Mouse (Mus musculus): ENCODE data around the gene Tmem132b. TPM values are rescaled to one million over a fixed set of nuclear protein-coding genes. Genes with fewer than 3 reads are reported as not detected.

Gene Tmem132b
- polyA plus RNA-seq, 1 experiment = 0.04 TPM

DNA sequence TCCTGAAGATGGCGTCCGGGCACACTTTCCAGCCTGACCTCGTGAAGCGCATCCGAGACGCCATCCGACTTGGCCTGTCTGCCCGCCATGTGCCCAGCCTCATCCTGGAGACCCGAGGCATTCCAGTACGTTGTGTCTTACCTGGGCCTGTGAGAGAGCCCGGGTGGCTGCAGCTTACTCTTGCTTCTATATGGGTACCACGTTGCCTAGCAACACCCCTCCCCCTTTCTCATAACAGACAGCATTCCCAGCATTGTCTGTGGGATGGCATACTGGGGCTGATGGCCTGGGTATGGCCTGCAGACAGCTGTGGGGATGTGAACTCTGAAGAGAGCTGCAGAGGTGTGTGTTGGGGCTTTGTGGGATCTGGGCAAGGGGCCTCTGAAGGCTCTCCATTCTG is 16.6 kb upstream of the Tmem132b start:
- DNase-seq (ENCODE audit: low spot score) = no peak

DNA sequence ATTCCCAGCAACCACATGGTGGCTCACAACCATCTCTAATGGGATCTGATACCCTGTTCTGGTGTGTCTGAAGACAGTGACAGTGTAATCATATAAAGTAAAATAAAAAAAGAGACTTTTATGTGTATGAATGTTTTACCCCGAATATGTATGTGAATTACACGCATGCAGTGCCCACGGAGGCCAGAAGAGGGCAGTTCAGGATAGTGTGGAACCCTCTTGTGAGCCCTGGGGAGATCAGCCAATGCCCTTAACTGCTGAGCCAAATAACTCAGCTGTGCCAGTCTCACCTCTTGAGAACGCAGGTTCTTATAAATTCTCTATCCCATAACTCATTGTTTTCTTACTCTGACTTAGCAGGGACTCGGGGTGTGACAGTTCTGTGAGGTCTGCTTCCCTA is 12.9 kb upstream of the Tmem132b start:
- no peak for DNase-seq (ENCODE audit: low spot score)

DNA sequence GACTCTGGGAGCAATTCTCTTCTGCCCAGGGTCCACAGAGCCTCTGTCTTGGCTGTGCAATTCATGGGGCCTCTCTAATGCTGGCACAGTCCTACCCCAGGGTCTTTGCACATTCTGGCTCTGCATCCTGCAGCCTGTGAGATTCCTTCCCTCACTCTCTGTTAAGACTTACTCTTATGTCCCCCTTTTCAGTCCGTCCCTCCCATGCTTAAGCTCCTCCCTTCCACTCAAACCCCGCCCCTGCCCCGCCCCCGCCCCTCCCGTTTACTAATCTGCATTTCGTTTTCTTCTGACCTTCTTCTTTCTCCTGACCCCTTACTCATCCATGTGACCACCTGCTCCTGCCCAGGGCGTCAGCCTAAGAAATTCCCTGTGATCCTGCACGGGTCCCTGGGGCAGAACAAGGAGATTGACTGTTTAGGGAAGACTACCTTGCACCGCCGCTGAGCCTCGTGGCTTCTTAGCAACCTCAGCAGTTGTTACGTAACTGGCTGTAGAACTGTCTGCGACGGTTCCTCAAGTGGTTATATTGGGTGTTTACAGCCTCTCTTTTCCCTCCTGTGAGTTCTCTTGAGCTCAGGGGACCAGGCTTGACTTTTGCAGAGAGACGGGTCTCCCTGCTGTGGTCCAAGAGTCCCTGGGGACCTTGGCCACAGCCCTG is 10.5 kb upstream of the Tmem132b start:
- DNase-seq (ENCODE audit: low spot score) = no peak

DNA sequence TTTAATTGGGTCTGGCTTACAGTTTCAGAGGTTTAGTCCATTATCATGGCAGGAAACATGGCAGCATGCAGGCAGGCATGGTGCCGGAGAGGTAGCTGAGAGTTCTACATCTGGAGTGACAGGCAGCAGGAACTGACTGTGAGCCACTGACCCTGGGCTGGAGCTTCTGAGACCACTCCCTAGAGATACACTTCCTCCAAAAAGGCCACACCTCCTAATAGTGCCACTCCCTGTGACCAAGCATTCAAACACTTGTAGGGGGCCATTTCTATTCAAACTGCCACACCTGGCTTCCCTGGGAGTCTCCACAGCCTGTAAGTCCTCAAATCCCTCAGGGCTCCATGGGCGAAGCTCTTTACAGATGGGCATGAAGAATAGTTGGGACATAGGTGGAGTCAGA is 8.2 kb upstream of the Tmem132b start:
- DNase-seq (ENCODE audit: low spot score) = no peak

DNA sequence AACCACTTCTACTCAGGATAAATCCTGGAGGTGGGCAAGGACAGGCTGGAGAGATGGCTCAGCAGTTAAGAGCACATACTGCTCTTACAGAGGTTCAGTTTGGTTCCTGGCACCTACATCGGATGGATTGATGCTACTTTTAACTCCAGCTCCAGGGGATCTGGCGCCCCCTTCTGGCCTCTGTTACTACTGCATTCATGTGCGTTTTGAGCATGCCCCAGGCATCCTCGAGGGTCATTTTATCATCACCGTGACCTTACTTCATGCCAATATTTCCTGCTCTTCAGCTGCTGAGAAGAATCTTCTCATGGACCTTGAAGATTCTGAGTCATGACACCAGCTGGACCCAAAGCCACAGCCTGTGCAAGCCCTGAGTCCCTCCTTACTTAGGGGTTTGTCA is 6.1 kb upstream of the Tmem132b start:
- DNase-seq (ENCODE audit: low spot score) = no peak

DNA sequence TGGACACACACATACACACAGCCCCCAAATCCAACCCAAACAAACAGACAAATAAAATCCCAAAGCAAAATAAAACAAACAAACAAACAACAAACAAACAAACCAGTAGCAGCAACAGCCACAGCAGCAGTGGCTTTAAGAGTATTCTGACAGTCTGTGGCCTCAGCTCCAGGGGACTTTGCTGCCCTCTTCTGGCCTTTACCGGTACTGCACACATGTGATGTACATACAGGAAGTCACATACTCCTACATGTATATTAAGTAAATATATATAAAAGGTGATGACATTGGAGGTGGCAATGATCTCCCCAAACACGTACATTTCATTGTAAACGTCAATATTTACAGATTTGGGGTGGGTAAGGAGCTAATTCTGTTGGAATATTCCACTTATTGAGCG is 5.1 kb upstream of the Tmem132b start:
- no peak for DNase-seq (ENCODE audit: low spot score)

DNA sequence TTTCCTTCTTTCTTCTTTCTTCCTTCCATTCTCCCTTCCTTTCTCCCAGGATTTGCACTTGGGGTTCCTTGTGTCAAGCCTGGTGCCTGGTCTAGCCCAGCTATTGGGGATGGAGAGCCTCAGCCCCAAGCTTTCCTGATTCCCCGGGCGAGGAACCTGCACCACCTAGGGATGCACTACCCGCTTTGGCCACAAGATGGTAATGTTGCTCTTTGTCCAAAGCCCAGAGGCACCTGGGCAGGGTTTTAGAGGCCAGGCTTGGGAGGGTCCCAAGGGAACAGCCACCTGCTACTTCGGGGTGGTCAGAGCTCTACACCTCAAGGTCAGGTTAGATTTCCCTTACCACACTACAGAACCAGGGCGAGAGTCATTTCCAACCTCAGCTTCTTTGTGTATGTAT is 2.5 kb upstream of the Tmem132b start:
- peak; percentile 53 for DNase-seq (ENCODE audit: low spot score)

DNA sequence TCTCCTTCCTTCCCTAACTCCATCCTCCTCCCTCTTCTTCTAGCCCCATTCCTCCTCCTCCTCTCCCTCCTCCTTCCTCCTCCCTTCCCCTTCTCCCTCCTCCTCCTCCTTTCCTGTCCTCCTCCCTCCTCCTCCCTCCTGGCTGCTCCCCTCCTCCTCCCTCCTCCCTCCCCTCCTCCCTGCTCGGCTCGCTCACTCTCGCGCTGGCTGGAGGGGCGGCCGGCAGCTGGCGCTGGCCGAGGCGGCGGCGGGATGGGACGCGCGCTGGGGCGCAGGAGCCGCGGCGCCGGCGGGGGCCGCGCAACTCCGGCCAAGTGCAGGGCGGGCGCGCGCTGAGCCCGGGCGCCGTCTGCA is 594 bp downstream of the Tmem132b start:
- no peak for DNase-seq (ENCODE audit: low spot score)

DNA sequence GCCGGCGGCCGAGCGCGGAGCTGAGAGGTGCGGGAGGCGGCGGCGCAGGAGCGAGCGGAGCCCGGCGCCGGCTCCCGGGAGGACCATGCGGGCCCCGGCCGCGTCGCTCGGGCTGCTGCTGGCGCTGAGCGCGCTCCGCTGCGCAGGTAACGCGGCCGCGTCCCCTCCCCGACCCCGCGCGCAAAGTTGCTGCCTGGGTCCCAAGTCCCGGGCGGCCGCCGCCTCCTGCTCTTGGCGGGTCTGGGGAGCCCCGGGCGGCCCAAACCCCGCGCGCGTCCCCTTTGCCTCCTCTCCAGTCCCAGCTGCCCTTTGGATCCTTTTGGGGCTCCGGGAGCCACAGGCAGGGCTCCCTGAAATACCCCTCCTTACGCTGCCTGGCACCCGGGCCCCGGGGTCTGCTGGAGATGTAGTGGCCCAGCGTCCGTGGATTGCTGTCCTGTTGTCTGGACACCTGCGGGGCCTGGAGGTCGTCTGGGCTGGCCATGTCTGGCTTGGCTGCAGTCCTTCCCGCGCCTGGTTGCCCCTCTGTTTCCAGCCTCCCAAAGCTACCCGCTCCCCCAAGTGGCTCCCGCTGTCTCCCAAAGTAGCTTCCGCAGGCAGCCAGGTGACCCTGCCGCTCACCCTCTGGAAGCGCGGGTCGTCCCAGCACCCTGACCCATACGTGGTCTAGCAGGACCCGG is 1.1 kb downstream of the Tmem132b start:
- DNase-seq (ENCODE audit: low spot score) = no peak

DNA sequence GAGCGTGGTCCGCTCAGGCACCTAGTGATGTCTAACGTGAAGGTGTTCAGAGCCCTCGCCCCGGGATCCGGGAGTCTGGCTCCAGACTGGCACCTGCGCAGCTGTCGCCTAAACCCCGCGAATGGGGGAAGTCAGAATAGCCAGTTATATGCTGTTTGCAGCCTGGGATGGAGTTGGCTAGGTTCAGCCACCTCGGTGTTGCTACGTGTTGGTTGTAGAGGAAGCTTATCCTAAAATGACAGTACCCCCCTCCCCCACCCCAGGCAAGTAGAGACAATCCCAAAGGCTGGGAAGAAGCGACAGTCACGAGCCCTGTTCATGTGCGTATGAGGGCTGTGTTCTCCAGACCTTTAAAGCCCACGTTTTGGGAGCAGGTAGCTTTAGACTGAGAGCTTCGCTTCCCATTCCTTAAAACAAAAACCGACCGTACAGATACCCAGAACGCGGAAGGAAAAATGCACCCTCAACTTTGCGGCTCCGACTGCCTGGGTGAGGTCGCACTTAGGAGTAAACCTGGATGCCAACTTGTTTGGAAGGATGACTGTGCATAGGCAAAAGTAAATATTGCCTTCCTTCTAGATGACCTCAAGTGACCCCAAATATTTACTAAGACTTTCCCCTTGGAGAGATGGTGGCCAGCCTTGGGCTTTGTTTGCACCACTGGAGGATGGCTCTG is 1.8 kb downstream of the Tmem132b start:
- DNase-seq (ENCODE audit: low spot score) = no peak

DNA sequence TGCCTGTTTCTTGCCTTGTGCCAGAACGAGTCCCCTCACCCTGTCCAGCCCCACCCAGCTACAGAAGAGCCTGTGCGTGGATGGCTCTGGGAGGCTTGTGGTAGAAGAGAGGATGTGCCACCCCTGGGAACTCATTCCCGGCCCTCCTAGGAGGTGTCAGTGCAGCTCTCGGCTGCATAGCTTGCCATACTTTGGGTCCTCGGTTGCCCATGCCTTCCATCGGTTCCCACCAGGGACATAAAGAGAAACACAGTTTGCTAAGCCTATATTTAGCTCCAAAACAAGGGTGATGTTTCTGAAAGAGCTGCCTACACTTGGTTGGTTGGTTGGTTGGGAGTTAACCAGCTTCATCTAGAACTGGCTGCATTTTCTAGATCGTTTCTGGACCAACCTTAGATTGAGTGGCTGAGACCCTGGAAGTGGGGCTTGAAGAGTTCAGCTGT is 2.6 kb downstream of the Tmem132b start:
- DNase-seq (ENCODE audit: low spot score) = no peak

DNA sequence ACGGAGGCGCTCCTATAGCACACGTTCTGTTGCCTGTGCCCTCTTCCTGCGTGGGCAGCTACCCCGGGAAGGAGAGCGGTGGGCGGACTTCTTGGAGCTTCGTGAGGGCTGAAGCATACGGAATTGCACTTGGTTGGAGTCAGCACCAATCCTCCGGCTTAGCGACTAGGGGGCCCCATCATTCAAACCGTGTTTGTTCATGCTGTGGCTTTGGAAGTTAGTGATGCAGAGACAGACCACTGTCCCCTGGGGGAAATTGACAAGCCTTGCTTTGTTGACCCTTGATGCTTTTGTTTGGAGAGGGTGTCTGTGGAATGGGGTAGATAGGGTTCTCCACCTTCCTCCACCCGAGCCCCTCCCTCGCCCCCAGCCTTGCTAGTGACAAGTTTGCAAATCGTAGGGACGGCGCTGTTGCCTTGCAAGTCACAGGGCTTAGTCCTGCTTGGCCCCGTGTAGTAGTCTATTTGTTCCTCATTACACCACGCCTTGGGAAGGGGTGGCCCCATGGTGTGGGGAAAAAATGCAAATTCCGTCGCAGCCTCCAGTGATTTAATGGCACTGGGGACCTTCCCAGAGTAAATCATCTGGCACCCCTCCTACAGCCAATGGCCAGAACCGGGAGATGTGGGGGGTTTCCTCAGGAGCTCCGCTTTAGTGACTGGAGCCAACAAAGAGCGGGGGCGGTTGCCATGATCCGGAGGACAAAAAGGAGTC is 3.2 kb downstream of the Tmem132b start:
- no peak for DNase-seq (ENCODE audit: low spot score)

DNA sequence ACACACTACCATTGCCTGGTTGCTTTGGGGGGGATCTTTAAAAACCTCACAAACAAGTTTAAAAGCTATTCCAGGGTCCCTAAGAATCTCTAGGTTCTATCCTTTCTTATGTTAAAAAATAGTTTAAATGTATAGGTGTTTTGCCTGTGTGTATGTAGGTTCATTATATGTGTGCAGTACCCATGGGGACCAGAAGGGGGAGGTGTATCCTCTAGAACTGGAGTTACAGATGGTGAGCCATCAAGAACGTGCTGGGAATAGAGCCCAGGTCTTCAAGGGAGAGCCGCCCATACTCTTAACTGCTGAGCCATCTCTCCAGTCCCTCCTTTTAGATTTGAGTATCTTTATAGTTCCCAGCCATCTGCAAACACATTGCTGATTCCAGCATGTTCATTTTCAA is 13.5 kb downstream of the Tmem132b start:
- no peak for DNase-seq (ENCODE audit: low spot score)

DNA sequence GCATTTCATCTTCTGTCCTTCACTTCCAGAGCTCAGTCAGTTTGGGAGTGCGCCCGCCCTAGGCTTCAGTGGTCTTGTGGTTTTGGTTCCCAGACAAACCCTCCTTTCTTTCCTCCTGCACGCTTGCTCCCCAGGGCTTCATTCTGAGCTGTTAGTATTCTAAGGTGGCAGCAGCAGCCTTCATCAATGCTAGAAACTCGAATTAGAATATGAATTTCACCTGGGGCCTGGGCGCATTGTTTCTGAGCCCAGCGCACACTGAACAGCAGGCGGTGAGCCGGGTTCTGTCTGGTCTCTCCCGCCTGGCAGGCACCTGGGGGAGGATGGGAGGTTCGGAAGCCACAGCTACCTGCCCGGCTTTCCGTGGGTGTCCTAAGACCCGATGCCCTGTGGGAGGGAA is 14.7 kb downstream of the Tmem132b start:
- no peak for DNase-seq (ENCODE audit: low spot score)

DNA sequence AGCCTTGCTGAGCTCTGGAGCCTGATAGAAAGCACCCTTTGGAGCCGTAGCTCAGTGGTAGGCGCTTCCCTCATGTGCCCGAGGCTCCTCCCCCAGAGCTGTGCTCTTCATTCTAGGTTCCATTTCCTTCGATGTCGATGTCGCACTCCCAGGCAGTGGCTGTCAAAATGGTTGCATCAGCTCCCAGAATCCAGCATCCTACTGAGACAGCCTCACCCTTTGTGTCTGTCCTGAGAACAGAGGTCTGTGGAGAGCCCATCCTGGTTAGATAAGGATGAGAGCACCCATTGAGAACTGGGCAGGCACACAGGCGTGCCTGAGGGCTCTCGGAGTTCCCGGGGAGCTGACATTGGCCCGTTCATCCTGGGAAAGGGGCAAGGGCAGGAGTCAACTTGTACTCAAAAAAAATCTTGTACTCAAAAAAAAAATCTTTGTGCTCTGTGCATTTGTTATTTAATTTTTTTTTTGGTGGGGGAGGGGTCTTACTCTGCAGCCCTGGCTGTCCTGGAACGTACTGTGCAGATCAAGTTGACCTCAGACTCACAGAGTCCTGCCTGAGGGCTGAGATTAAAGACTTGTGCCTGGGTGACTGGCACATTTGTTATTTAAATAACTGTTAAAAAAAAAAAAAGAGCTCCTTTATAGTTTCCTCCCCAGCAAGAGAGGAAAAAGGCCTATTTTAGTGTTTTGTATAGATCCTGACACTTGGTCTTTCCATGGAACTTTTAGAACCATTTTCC is 18.3 kb downstream of the Tmem132b start:
- no peak for DNase-seq (ENCODE audit: low spot score)

DNA sequence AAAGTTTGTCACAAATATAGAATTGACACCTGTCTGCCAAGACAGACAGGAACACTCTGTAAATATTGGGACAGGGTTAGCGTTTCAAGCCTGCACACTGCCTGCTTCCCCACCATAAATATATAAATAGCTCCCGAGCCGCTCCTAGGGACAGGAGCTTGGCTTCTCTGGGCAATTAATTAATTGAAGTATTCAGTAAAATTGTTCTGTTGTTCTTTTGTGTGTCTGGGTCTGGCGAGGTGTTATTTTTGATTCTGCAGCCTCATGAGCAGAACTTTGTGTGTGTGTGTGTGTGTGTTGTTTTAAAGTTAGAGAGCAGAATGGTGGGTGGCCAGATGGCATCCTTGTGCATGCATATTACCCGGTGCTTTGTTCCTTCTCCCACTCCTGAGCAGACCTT is 24.2 kb downstream of the Tmem132b start:
- DNase-seq (ENCODE audit: low spot score) = no peak

DNA sequence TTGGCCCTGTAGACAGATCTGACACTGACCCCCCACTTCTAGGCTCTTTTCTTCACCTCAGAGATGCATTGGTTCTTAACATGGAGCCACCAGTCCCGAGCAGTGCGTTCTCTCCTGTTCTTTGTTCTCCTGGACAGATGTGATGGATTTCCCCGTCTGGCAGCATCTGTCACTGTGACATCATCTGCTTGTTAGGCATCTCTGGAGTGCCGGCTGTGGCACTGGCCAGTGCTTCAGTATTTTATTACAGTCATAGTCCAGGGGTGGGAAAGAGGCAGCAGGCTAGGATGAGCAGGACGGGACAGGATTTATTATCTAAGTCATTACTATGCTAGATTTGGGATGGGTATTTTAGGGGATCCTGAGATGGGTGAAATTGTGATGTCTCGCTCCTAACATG is 31.9 kb downstream of the Tmem132b start:
- no peak for DNase-seq (ENCODE audit: low spot score)

DNA sequence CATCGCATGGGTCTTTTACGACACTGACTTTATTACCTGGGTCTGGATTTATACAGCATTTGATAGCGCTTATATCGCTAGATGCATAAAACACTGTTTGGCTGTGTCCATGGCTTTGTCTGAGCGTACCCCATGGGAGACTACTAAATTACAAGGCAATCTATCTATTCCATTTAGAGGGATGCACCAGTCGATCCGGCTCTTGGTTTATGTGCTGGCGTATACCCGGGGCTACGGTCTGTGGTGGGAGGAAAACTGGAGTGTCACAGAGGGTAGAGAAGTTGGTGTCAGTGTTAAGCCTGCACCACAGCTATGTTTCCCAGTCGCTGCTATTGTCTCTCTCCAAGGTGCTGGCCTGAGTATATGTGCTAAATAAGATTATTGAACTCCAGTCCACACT is 34.2 kb downstream of the Tmem132b start:
- no peak for DNase-seq (ENCODE audit: low spot score)

DNA sequence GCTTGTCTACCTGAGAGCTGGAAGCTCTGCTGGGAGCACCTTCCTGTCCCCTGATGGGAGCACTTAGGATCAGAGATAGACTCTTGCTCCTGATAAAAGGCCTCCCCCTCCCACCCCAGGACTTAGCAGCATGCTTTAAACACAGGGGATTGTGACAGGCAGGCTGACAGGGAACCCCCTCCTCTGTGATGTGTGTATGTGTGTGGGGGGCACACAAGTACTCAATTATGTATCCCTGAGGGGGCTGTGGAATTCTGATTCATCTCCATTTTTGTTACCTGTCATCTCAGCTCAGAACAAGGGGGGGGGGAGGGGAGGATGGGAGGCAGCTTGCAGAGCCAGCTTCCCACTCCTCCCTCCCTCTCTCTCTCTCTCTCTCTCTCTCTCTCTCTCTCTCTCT is 36.9 kb downstream of the Tmem132b start:
- no peak for DNase-seq (ENCODE audit: low spot score)

DNA sequence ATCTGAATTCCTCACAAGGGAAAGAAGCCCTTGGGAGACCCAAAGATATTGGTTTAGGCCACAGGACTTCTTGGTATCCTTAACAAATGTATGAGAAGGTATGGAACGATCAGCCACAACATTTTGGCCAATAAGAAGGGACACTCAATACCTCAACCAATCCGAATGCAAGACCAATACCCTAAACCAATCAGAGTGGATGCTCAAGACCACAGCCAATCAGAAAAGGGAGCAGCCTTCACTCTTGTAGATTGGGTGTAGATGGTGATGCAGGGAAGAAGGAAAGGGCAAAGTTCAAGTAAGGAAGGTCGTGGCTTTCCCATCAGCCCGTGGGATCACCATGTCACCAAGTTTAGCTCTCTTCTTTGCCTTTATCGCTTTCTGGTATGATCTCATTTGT is 40.4 kb downstream of the Tmem132b start:
- DNase-seq (ENCODE audit: low spot score) = no peak

DNA sequence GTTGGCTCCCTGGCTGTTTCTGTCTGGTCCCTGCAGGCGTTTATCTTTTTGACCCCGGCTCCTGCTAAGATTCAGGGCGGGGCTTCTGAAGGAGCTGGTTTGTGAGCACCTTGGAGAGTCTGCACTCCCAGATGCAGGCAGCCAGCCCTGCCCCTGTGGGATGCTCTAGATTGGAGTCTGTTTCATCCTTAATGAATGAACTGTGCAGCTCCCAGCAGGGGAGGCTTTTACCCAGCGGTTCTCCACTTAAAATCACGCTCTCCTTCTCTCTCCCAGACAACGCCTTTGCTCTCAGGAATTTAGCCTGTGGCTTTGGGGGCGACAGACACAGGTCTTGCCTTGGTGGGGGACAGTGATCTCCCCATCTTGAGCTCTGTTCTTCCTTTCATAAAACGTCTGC is 43.3 kb downstream of the Tmem132b start:
- DNase-seq (ENCODE audit: low spot score) = no peak

DNA sequence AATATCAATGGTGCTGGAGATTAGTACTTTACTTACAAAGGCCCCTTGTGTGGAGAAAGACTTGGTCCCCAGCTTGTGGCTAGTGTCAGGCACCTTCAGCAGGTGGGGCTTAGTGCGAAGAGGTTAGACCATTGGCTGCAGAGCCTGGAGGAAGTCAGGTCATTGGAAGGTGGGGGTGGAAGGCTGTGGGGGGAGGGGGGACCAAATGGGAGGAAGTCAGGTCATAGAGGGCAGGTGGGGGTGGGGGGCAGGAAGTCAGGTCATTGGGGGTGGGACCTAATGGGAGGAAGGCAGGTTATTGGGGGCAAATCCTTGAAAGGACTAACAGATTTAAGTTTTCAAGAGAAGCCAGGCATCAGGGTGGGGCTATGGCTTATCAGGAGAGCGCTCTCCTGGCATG is 44.3 kb downstream of the Tmem132b start:
- no peak for DNase-seq (ENCODE audit: low spot score)
